Mouse (Mus musculus) small intestine, adult 2 months (tissue): Measurements from ENCODE around the gene Ftsj3. TPM values are rescaled to one million over a fixed set of nuclear protein-coding genes. Genes with fewer than 3 reads are reported as not detected.

Experiments
- H3K27ac ChIP-seq: fragments of 200-500 bp; 2 replicates; pipeline ENCODE4 v1.5.1; 2012; ENCODE audit warnings: low read depth, low read length, control low read depth, inconsistent platforms; ENCODE audit not compliant: insufficient read depth
- H3K27me3 ChIP-seq: fragments of 200-500 bp; 2 replicates; pipeline ENCODE4 v1.6.1; 2012; ENCODE audit warnings: mild to moderate bottlenecking, moderate library complexity, low read length, inconsistent platforms; ENCODE audit not compliant: control insufficient read depth, insufficient read depth
- H3K36me3 ChIP-seq: fragments of 200-500 bp; 2 replicates; pipeline ENCODE4 v1.6.1; 2012; ENCODE audit warnings: mild to moderate bottlenecking, low read length, control low read depth, inconsistent platforms; ENCODE audit not compliant: control insufficient read depth, insufficient read depth
- H3K4me1 ChIP-seq: fragments of 200-500 bp; 2 replicates; pipeline ENCODE4 v1.6.1; 2012; ENCODE audit warnings: low read length, inconsistent platforms, mixed read lengths; ENCODE audit not compliant: control insufficient read depth, insufficient read depth, insufficient read length
- H3K4me3 ChIP-seq: fragments of 200-500 bp; 2 replicates; pipeline ENCODE4 v1.5.1; 2012; ENCODE audit warnings: low read depth, mild to moderate bottlenecking, control low read depth, inconsistent platforms, low read length, moderate library complexity
- CTCF ChIP-seq: fragments of 200-500 bp; IDR thresholded peaks from 2 replicates; pipeline ENCODE4 v1.5.1; 2012; ENCODE audit warnings: low read depth, mild to moderate bottlenecking, control low read depth, inconsistent platforms, low read length, moderate library complexity, mixed read lengths; ENCODE audit not compliant: insufficient replicate concordance, insufficient read length; ENCODE audit errors: extremely low read depth
- POLR2A ChIP-seq: fragments of 200-500 bp; IDR thresholded peaks from 2 replicates; pipeline ENCODE4 v1.6.1; 2012; ENCODE audit warnings: low read depth, mild to moderate bottlenecking, control low read depth, inconsistent platforms, low read length, moderate library complexity
- WGBS: fragments of 180-500 bp; shearing (Covaris S2); methylation state at CpG from one replicate; pipeline ENCODE4 v1.1.7; 2018; 5-methylcytosine and 5-hydroxymethylcytosine counted together
- polyA plus RNA-seq: library from polyadenylated mRNA; depleted of rRNA; stranded (reverse); fragments of >200 nt; gene quantifications from 2 replicates; pipeline ENCODE4 v1.2.3, GENCODE M21; 2012

Gene Ftsj3
- polyA plus RNA-seq, 1 experiment, result 3.9 TPM

- Histone ChIP-seq H3K4me3 (no peak overlapping the region; the same call in 1 of the 2 replicates), H3K27ac (peak overlapping the region; percentile 70), H3K27me3 (no peaks in the 10 kb centered on the region), H3K4me1 (peaks cover 29% of the 10 kb centered on the region), H3K36me3 (peaks cover 42% of the 10 kb centered on the region)
- no peak for TF ChIP-seq POLR2A
- TF ChIP-seq CTCF, result no peak
- WGBS, result 29% methylated on average over 5 of the region's 5 CpGs
Observed at GRCm38 (mm10) chr11:106267871-106268270, 12.0 kb upstream of the Ftsj3 start.

- peaks cover 47% of the 10 kb centered on the region for H3K36me3 ChIP-seq
- peaks cover 29% of the 10 kb centered on the region for H3K4me1 ChIP-seq
- no peak for TF ChIP-seq POLR2A
- TF ChIP-seq CTCF, result no peak
- peak overlapping the region; percentile 70 for H3K27ac ChIP-seq
- WGBS, result 25% methylated on average over 15 of the region's 15 CpGs
- H3K4me3 ChIP-seq, result peak overlapping the region; percentile 38
- H3K27me3 ChIP-seq, result no peaks in the 10 kb centered on the region
Observed at GRCm38 (mm10) chr11:106267311-106267852, 11.5 kb upstream of the Ftsj3 start.

DNA sequence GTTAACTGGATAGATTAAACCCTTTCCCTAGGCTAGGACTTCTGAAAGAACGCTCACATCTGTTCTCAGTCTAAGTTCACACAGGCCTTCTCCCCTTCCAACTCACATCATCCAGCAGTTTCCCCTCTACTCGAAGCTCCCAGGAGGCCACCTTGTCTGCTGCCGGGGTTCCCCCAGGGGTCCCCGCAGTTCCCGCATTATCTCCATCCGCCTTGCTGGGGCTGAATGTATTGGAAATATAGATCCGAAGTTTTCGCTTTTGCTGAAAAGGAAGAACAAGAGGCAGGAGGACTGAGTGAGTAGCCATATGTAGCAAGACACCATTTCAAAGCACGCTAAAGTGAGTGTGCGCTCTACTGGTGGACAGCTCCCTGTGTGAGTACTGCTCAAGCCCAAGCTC is 10.6 kb upstream of the Ftsj3 start:
- H3K4me1 ChIP-seq, result peaks cover 29% of the 10 kb centered on the region
- no peak overlapping the region for H3K4me3 ChIP-seq
- no peaks in the 10 kb centered on the region for H3K27me3 ChIP-seq
- WGBS, result 93% methylated on average over 10 of the region's 10 CpGs
- TF ChIP-seq CTCF, result no peak
- no peak for TF ChIP-seq POLR2A
- H3K36me3 ChIP-seq, result peaks cover 57% of the 10 kb centered on the region
- no peak overlapping the region for H3K27ac ChIP-seq

GRCm38 (mm10) chr11:106265570-106265969 is 9.7 kb upstream of the Ftsj3 start:
- Histone ChIP-seq H3K4me3 (no peak overlapping the region), H3K27ac (no peak overlapping the region), H3K36me3 (peaks cover 63% of the 10 kb centered on the region), H3K27me3 (no peaks in the 10 kb centered on the region), H3K4me1 (peaks cover 26% of the 10 kb centered on the region)
- no peak for TF ChIP-seq POLR2A
- no peak for TF ChIP-seq CTCF
- 83% methylated on average over 4 of the region's 4 CpGs for WGBS

DNA sequence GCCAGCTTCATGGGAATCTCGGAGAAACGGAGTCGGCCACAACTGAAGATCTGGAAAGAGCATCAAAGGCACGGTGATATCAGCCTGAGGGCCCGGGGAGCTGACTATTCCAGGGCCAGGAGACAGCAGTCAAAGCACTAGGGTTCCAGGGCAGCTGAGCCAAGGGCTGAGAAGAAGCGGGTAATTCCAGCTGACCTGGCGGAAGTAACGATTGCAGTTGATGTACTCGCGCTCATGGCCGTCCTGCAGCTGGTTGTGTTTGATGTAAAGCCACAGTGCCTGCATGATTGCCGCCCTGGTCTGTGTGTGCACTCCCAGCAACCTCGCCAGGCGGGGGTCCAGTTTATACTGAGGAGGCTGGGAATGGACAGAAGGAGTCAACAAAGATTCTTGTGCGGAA is 9.1 kb upstream of the Ftsj3 start:
- WGBS, result 90% methylated on average over 15 of the region's 15 CpGs
- TF ChIP-seq CTCF (no peak), POLR2A (no peak)
- H3K27ac ChIP-seq, result no peak overlapping the region
- H3K27me3 ChIP-seq, result no peaks in the 10 kb centered on the region
- no peak overlapping the region for H3K4me3 ChIP-seq
- H3K4me1 ChIP-seq, result peaks cover 20% of the 10 kb centered on the region
- peaks cover 65% of the 10 kb centered on the region for H3K36me3 ChIP-seq

DNA sequence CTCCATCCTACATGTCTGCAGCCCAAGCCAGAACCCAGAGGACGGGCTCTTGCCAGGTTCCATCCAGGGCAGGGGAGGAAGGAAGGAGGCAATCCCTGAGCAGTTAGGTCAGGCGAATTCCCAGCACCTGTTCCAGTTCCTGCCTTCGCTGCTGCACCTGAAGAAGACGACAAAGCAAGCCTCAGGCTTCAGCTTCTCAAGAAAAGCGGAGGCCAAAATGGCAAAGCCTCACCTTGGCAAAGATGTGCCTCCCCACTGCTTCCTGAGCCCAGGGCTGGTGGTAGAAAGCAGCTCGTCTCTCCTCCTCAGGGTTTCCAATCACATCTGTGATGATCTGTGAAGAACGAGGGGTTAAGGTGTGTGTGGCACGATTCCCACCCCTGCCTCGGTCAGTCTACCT is 8.1 kb upstream of the Ftsj3 start:
- Histone ChIP-seq H3K27me3 (no peaks in the 10 kb centered on the region), H3K4me3 (no peak overlapping the region), H3K27ac (no peak overlapping the region), H3K4me1 (peaks cover 16% of the 10 kb centered on the region), H3K36me3 (peaks cover 66% of the 10 kb centered on the region)
- TF ChIP-seq CTCF, result no peak
- TF ChIP-seq POLR2A, result no peak
- 83% methylated on average over 9 of the region's 9 CpGs for WGBS

GRCm38 (mm10) chr11:106260826-106261450 is 5.1 kb upstream of the Ftsj3 start:
- peaks cover 58% of the 10 kb centered on the region for H3K36me3 ChIP-seq
- H3K27ac ChIP-seq, result no peak overlapping the region
- WGBS, result 81% methylated on average over 14 of the region's 14 CpGs
- H3K4me1 ChIP-seq, result 0 out of 2 replicates have a peak, but pooled peaks cover 2% of the 10 kb centered on the region
- H3K4me3 ChIP-seq, result no peak overlapping the region
- TF ChIP-seq CTCF (no peak), POLR2A (no peak)
- no peaks in the 10 kb centered on the region for H3K27me3 ChIP-seq

- Histone ChIP-seq H3K27me3 (no peaks in the 10 kb centered on the region), H3K4me1 (peaks cover 6% of the 10 kb centered on the region; the same call in 1 of the 2 replicates), H3K27ac (no peak overlapping the region), H3K36me3 (peaks cover 29% of the 10 kb centered on the region), H3K4me3 (no peak overlapping the region; the same call in 1 of the 2 replicates)
- TF ChIP-seq POLR2A, result no peak
- no peak for TF ChIP-seq CTCF
- 48% methylated on average over 5 of the region's 5 CpGs for WGBS
Observed at GRCm38 (mm10) chr11:106256775-106257174, 896 bp upstream of the Ftsj3 start.
